Mouse (Mus musculus): ENCODE measurements around the gene Lrfn4. TPM values are rescaled to one million over a fixed set of nuclear protein-coding genes. Genes with fewer than 3 reads are reported as not detected.
"Not testable (repeated sequence)": the region's sequence is repeated elsewhere in the genome, so short reads cannot be mapped to it uniquely, and the experiment has no call there.

Lrfn4 gene
- polyA plus RNA-seq, 1 experiment from 2014 or later: 14.7 TPM

GRCm38 (mm10) chr19:4605654-4606053, 9.8 kb downstream of the Lrfn4 start:
- Histone ChIP-seq H3K9ac (no peak overlapping the region), H3K36me3 (no peaks in the 10 kb centered on the region), H3K4me3 (no peak overlapping the region), H3K9me3 (no peaks in the 10 kb centered on the region), H3K27me3 (no peaks in the 10 kb centered on the region), H3K27ac (replicated peaks) (no peak overlapping the region), H3K4me1 (replicated peaks) (no peaks in the 10 kb centered on the region), H3K4me2 (no peak overlapping the region)
- ATAC-seq (ENCODE audit: low FRiP score, low read depth): no peak
- WGBS: 75% methylated on average over 4 of the region's 4 CpGs

GRCm38 (mm10) chr19:4603801-4604723, 11.4 kb downstream of the Lrfn4 start:
- Histone ChIP-seq H3K4me3 (no peak overlapping the region), H3K9me3 (no peaks in the 10 kb centered on the region), H3K36me3 (no peaks in the 10 kb centered on the region), H3K9ac (no peak overlapping the region), H3K27ac (replicated peaks) (no peak overlapping the region), H3K4me2 (no peak overlapping the region), H3K4me1 (replicated peaks) (no peaks in the 10 kb centered on the region), H3K27me3 (no peaks in the 10 kb centered on the region)
- WGBS: 40% methylated on average over 24 of the region's 24 CpGs
- 0 out of 2 replicates have a peak, but pooled peaks have one; percentile 19 for ATAC-seq (ENCODE audit: low FRiP score, low read depth)

- no peaks in the 10 kb centered on the region for H3K36me3 ChIP-seq
- H3K9me3 ChIP-seq: no peaks in the 10 kb centered on the region
- 86% methylated on average over 20 of the region's 20 CpGs for WGBS
- no peak overlapping the region for H3K27ac ChIP-seq (replicated peaks)
- no peaks in the 10 kb centered on the region for H3K4me1 ChIP-seq (replicated peaks)
- no peak for ATAC-seq (ENCODE audit: low FRiP score, low read depth)
- no peak overlapping the region for H3K9ac ChIP-seq
- H3K27me3 ChIP-seq: no peaks in the 10 kb centered on the region
- H3K4me2 ChIP-seq: no peak overlapping the region
- H3K4me3 ChIP-seq: no peak overlapping the region
Measured at GRCm38 (mm10) chr19:4602459-4602858, 13.0 kb downstream of the Lrfn4 start.

- Histone ChIP-seq H3K4me1 (replicated peaks) (no peaks in the 10 kb centered on the region), H3K9ac (no peak overlapping the region), H3K9me3 (no peaks in the 10 kb centered on the region), H3K27me3 (no peaks in the 10 kb centered on the region), H3K4me2 (no peak overlapping the region), H3K27ac (replicated peaks) (no peak overlapping the region), H3K4me3 (no peak overlapping the region), H3K36me3 (no peaks in the 10 kb centered on the region)
- ATAC-seq (ENCODE audit: low FRiP score, low read depth): no peak
- 75% methylated on average over 2 of the region's 2 CpGs for WGBS
Measured at GRCm38 (mm10) chr19:4596071-4596470, 19.4 kb downstream of the Lrfn4 start.

GRCm38 (mm10) chr19:4593792-4594522, 21.5 kb downstream of the Lrfn4 start:
- H3K4me1 ChIP-seq (replicated peaks): no peaks in the 10 kb centered on the region
- no peaks in the 10 kb centered on the region for H3K9me3 ChIP-seq
- no peak overlapping the region for H3K9ac ChIP-seq
- no peak overlapping the region for H3K4me2 ChIP-seq
- no peak for ATAC-seq (ENCODE audit: low FRiP score, low read depth)
- 55% methylated on average over 7 of the region's 7 CpGs for WGBS
- no peak overlapping the region for H3K4me3 ChIP-seq
- no peaks in the 10 kb centered on the region for H3K27me3 ChIP-seq
- H3K36me3 ChIP-seq: no peaks in the 10 kb centered on the region
- no peak overlapping the region for H3K27ac ChIP-seq (replicated peaks)

GRCm38 (mm10) chr19:4590025-4590424, 25.4 kb downstream of the Lrfn4 start:
- Histone ChIP-seq H3K4me3 (no peak overlapping the region), H3K9me3 (no peaks in the 10 kb centered on the region), H3K27me3 (no peaks in the 10 kb centered on the region), H3K9ac (no peak overlapping the region), H3K27ac (replicated peaks) (no peak overlapping the region), H3K4me1 (replicated peaks) (no peaks in the 10 kb centered on the region), H3K4me2 (no peak overlapping the region), H3K36me3 (no peaks in the 10 kb centered on the region)
- no peak for ATAC-seq (ENCODE audit: low FRiP score, low read depth)
- WGBS: 93% methylated on average over 3 of the region's 3 CpGs

GRCm38 (mm10) chr19:4589081-4589480, 26.4 kb downstream of the Lrfn4 start:
- Histone ChIP-seq H3K9me3 (no peaks in the 10 kb centered on the region), H3K27me3 (no peaks in the 10 kb centered on the region), H3K27ac (replicated peaks) (no peak overlapping the region), H3K9ac (no peak overlapping the region), H3K36me3 (no peaks in the 10 kb centered on the region), H3K4me2 (no peak overlapping the region), H3K4me1 (replicated peaks) (no peaks in the 10 kb centered on the region), H3K4me3 (no peak overlapping the region)
- WGBS: 72% methylated on average over 1 of the region's 1 CpGs
- ATAC-seq (ENCODE audit: low FRiP score, low read depth): no peak

- no peaks in the 10 kb centered on the region for H3K4me1 ChIP-seq (replicated peaks)
- no peak overlapping the region for H3K4me3 ChIP-seq
- H3K9ac ChIP-seq: no peak overlapping the region
- no peak for ATAC-seq (ENCODE audit: low FRiP score, low read depth)
- no peaks in the 10 kb centered on the region for H3K9me3 ChIP-seq
- WGBS: 74% methylated on average over 3 of the region's 3 CpGs
- H3K27me3 ChIP-seq: no peaks in the 10 kb centered on the region
- no peak overlapping the region for H3K4me2 ChIP-seq
- H3K36me3 ChIP-seq: no peaks in the 10 kb centered on the region
- H3K27ac ChIP-seq (replicated peaks): no peak overlapping the region
Measured at GRCm38 (mm10) chr19:4588430-4588829, 27.0 kb downstream of the Lrfn4 start.

GRCm38 (mm10) chr19:4587426-4587825, 28.0 kb downstream of the Lrfn4 start:
- H3K4me2 ChIP-seq: no peak overlapping the region
- H3K4me3 ChIP-seq: no peak overlapping the region
- H3K9me3 ChIP-seq: no peaks in the 10 kb centered on the region
- ATAC-seq (ENCODE audit: low FRiP score, low read depth): no peak
- H3K27me3 ChIP-seq: no peaks in the 10 kb centered on the region
- H3K27ac ChIP-seq (replicated peaks): no peak overlapping the region
- H3K4me1 ChIP-seq (replicated peaks): no peaks in the 10 kb centered on the region
- 49% methylated on average over 2 of the region's 2 CpGs for WGBS
- H3K9ac ChIP-seq: no peak overlapping the region
- H3K36me3 ChIP-seq: no peaks in the 10 kb centered on the region

GRCm38 (mm10) chr19:4586783-4587182, 28.7 kb downstream of the Lrfn4 start:
- not testable (repeated sequence) for H3K9ac ChIP-seq; H3K4me3 ChIP-seq; H3K27me3 ChIP-seq; H3K27ac ChIP-seq (replicated peaks); H3K36me3 ChIP-seq; H3K4me1 ChIP-seq (replicated peaks); ATAC-seq (ENCODE audit: low FRiP score, low read depth); H3K4me2 ChIP-seq; H3K9me3 ChIP-seq

GRCm38 (mm10) chr19:4583856-4584255, 31.6 kb downstream of the Lrfn4 start:
- WGBS: 62% methylated on average over 2 of the region's 2 CpGs
- H3K9me3 ChIP-seq: no peaks in the 10 kb centered on the region
- ATAC-seq (ENCODE audit: low FRiP score, low read depth): no peak
- no peaks in the 10 kb centered on the region for H3K36me3 ChIP-seq
- no peaks in the 10 kb centered on the region for H3K27me3 ChIP-seq
- no peak overlapping the region for H3K4me3 ChIP-seq
- no peaks in the 10 kb centered on the region for H3K4me1 ChIP-seq (replicated peaks)
- no peak overlapping the region for H3K9ac ChIP-seq
- H3K4me2 ChIP-seq: no peak overlapping the region
- no peak overlapping the region for H3K27ac ChIP-seq (replicated peaks)

- no peak overlapping the region for H3K9ac ChIP-seq
- H3K4me3 ChIP-seq: no peak overlapping the region
- H3K4me1 ChIP-seq (replicated peaks): no peaks in the 10 kb centered on the region
- no peaks in the 10 kb centered on the region for H3K36me3 ChIP-seq
- ATAC-seq (ENCODE audit: low FRiP score, low read depth): no peak
- H3K9me3 ChIP-seq: no peaks in the 10 kb centered on the region
- no peaks in the 10 kb centered on the region for H3K27me3 ChIP-seq
- H3K27ac ChIP-seq (replicated peaks): no peak overlapping the region
- WGBS: 81% methylated on average over 5 of the region's 5 CpGs
- no peak overlapping the region for H3K4me2 ChIP-seq
Measured at GRCm38 (mm10) chr19:4579296-4579695, 36.2 kb downstream of the Lrfn4 start.

Measured in hindbrain, embryonic 15.5 days (tissue).